Mouse (Mus musculus): Measurements from ENCODE around the gene Mt3. TPM values are rescaled to one million over a fixed set of nuclear protein-coding genes. Genes with fewer than 3 reads are reported as not detected.

Gene Mt3
- polyA plus RNA-seq, 1 experiment from 2014 or later = not detected

DNA sequence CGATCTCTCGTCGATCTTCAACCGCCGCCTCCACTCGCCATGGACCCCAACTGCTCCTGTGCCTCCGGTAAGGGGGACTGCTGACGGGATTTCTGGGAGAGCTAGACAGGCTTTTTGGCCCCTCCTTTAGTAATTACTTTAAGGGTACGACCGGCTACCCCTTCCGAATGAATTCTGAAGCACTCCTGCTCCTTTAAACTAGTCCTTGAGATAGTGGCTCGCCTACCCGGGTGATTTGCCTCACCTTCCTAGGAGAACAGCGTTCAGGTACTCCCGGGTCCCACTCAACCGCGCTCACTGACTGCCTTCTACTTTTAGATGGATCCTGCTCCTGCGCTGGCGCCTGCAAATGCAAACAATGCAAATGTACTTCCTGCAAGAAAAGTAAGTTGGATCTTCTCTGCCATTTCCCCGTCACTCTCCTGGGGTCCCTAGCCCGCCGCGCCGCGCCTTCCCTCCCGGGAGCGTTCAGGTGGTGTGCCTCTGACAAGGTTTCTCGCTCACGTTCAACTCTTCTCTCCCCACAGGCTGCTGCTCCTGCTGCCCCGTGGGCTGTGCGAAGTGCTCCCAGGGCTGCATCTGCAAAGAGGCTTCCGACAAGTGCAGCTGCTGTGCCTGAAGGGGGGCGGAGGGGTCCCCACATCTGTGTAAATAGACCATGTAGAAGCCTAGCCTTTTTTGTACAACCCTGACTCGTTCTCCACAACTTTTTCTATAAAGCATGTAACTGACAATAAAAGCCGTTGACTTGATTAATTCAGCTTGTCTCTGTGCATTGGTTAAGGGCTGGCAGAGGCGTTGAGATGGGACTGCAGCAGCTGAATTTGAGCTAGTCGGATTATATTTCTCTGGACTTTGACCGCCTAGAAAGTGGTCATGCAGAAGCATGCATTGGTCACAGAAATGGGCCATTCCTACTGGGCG, 20.7 kb downstream of the Mt3 start:
- no peaks in the 10 kb centered on the region for H3K27me3 ChIP-seq
- ATAC-seq = no peak
- POLR2A ChIA-PET = interaction anchor here (0.7 to 0.9 kb wide), 3 partner anchors 10 to 677 kb away, joined by 3 to 4 read pairs (median 3); no protein-coding TSS in a partner anchor
- no peak for DNase-seq (ENCODE audit: low read depth, low spot score)
- no peak for TF ChIP-seq CTCF (IDR thresholded peaks at IDR 0.05)
- CTCF ChIA-PET = interaction anchor here (1.5 to 3.9 kb wide), 5 partner anchors 10 to 33 kb away, joined by 3 to 15 read pairs (median 6); no protein-coding TSS in a partner anchor
- in situ Hi-C loops (cut with MboI; ENCODE audit: low pct_unique_long_range_greater_than_20kb) = no loop called here

DNA sequence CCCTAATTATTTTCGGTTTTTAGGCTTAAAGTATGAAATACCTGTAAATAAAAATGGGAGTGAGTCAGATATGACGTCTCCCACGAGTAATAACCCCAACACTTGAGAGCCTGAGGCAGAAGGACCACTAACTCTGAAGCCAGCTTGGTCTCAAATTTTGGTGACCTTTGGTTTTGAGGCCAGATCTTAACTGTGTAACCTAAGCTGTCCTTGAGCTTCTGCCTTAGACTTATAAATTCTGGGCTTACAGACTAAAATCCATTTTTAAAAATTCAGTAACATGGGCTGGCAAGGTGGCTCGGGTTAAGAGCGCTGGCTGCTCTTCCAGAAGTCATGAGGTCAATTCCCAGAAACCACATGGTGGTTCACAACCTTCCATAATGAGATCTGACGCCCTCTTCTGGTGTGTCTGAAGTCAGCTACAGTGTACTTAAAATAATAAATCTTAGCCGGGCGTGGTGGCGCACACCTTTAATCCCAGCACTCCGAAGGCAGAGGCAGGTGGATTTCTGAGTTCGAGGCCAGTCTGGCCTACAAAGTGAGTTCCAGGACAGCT, 21.5 kb downstream of the Mt3 start:
- ATAC-seq (no peak), DNase-seq (ENCODE audit: low read depth, low spot score) (no peak)
- peaks cover 2% of the 10 kb centered on the region for H3K27me3 ChIP-seq
- POLR2A ChIA-PET = interaction anchor here (0.7 to 0.9 kb wide), 3 partner anchors 9 to 676 kb away, joined by 3 to 4 read pairs (median 3); no protein-coding TSS in a partner anchor
- in situ Hi-C loops (cut with MboI; ENCODE audit: low pct_unique_long_range_greater_than_20kb) = no loop called here
- CTCF ChIA-PET = interaction anchor here (1.5 to 3.9 kb wide), 4 partner anchors 9 to 32 kb away, joined by 4 to 15 read pairs (median 7); no protein-coding TSS in a partner anchor
- no peak for TF ChIP-seq CTCF (IDR thresholded peaks at IDR 0.05)

GRCm38 (mm10) chr8:94174619-94175213, 22.3 kb downstream of the Mt3 start:
- TF ChIP-seq CTCF (IDR thresholded peaks at IDR 0.05) = no peak
- CTCF ChIA-PET = interaction anchor here (2.4 to 3.9 kb wide), 3 partner anchors 9 to 31 kb away, joined by 6 to 15 read pairs (median 8); no protein-coding TSS in a partner anchor
- DNase-seq (ENCODE audit: low read depth, low spot score) = no peak
- POLR2A ChIA-PET = no interaction called here
- no peak for ATAC-seq
- peaks cover 5% of the 10 kb centered on the region for H3K27me3 ChIP-seq
- in situ Hi-C loops (cut with MboI; ENCODE audit: low pct_unique_long_range_greater_than_20kb) = no loop called here

DNA sequence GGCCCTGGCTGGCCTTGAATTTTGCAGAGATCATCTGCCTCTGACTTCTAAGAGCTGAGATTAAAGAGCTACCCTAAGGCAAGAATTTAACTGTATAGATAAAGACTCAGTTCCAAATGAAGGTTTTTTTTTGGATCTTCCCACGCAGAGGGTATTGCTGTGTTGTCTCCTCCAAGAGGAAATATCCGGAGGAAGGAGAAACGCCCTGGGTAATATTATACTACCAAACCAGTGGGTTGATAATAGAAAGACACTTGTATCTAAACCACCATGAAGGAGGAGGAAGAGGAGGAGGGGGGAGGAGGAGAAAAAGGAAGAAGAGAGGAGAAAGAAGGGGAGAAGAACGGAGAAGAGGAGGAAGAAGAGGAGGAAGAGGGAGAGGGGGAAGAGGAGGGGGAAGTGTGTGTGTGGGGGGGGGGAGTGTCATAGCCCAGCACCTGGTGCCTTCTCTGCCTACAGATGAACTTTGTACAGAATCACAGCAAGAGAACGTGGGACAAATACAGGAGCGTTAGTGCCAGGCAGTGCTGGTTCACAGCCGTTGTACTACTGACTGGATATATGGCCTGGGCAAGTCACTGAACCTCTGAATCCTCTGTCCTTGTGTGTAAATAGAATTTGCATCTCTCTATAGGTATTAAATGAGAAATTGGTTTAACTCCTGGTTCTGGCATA, 25.4 kb downstream of the Mt3 start:
- no peak for TF ChIP-seq CTCF (IDR thresholded peaks at IDR 0.05)
- CTCF ChIA-PET = interaction anchor here (1.8 to 1.9 kb wide), 2 partner anchors 22 to 28 kb away, joined by 6 to 9 read pairs; no protein-coding TSS in a partner anchor
- ATAC-seq = no peak
- POLR2A ChIA-PET = interaction anchor here (1.0 to 1.5 kb wide), 2 partner anchors 11 to 17 kb away, joined by 4 read pairs; no protein-coding TSS in a partner anchor
- no peak for DNase-seq (ENCODE audit: low read depth, low spot score)
- H3K27me3 ChIP-seq = peaks cover 5% of the 10 kb centered on the region
- in situ Hi-C loops (cut with MboI; ENCODE audit: low pct_unique_long_range_greater_than_20kb) = no loop called here

DNA sequence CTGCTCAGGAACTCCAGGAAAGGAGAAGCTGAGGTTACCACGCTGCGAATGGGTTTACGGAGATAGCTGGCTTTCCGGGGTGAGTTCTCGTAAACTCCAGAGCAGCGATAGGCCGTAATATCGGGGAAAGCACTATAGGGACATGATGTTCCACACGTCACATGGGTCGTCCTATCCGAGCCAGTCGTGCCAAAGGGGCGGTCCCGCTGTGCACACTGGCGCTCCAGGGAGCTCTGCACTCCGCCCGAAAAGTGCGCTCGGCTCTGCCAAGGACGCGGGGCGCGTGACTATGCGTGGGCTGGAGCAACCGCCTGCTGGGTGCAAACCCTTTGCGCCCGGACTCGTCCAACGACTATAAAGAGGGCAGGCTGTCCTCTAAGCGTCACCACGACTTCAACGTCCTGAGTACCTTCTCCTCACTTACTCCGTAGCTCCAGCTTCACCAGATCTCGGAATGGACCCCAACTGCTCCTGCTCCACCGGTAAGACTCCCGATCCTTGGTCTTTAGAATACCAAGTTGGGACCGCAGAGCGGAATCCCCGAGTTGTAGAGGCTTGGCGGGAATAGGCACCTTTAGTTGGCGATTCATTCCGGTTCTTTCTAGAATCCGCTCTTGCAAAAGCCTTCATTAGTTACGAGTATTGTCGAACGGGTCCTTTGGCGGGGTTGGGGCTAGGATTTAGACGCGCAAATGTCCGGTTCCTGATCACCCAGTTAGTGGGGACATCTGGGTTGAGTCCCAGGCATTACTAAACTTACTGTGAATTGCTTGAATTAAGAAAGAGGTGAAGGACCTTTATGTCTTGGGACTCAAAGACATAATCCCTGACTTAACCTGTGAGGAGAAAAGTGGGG, 26.7 kb downstream of the Mt3 start, which contains the start of gene Mt1:
Gene Mt1 (plus strand): TSS at position 226 of the 856 bp plus-strand sequence.
- TF ChIP-seq CTCF (IDR thresholded peaks at IDR 0.05) = no peak
- ATAC-seq = peak; percentile 48
- ChIA-PET CTCF (interaction anchor here (1.8 to 1.9 kb wide), 2 partner anchors 21 to 26 kb away, joined by 6 to 9 read pairs; no protein-coding TSS in a partner anchor), POLR2A (interaction anchor here (1.5 kb wide), 1 partner anchor 15 kb away, joined by 4 read pairs; no protein-coding TSS in a partner anchor)
- no peak for DNase-seq (ENCODE audit: low read depth, low spot score)
- in situ Hi-C loops (cut with MboI; ENCODE audit: low pct_unique_long_range_greater_than_20kb) = no loop called here
- H3K27me3 ChIP-seq = peaks cover 5% of the 10 kb centered on the region

GRCm38 (mm10) chr8:94179713-94180560, 27.5 kb downstream of the Mt3 start:
- ATAC-seq (no peak), DNase-seq (ENCODE audit: low read depth, low spot score) (no peak)
- CTCF ChIA-PET = interaction anchor here (0.9 to 1.9 kb wide), 3 partner anchors 19 to 141 kb away, joined by 3 to 6 read pairs (median 5); no protein-coding TSS in a partner anchor
- peaks cover 5% of the 10 kb centered on the region for H3K27me3 ChIP-seq
- POLR2A ChIA-PET = interaction anchor here (0.9 kb wide), 1 partner anchor 11 kb away, joined by 4 read pairs; no protein-coding TSS in a partner anchor
- no peak for TF ChIP-seq CTCF (IDR thresholded peaks at IDR 0.05)
- in situ Hi-C loops (cut with MboI; ENCODE audit: low pct_unique_long_range_greater_than_20kb) = no loop called here

GRCm38 (mm10) chr8:94180561-94180908, 28.1 kb downstream of the Mt3 start:
- POLR2A ChIA-PET = interaction anchor here (0.9 kb wide), 1 partner anchor 11 kb away, joined by 4 read pairs; no protein-coding TSS in a partner anchor
- H3K27me3 ChIP-seq = peaks cover 5% of the 10 kb centered on the region
- ATAC-seq (no peak), DNase-seq (ENCODE audit: low read depth, low spot score) (no peak)
- no peak for TF ChIP-seq CTCF (IDR thresholded peaks at IDR 0.05)
- CTCF ChIA-PET = interaction anchor here (0.9 to 2.0 kb wide), 3 partner anchors 13 to 142 kb away, joined by 3 to 8 read pairs (median 5); no protein-coding TSS in a partner anchor
- in situ Hi-C loops (cut with MboI; ENCODE audit: low pct_unique_long_range_greater_than_20kb) = no loop called here
